Mouse (Mus musculus): Measurements from ENCODE around the gene Arhgdia.
A peak's percentile ranks its signal among the peaks of the same experiment; 100 is the strongest.
"Not testable (repeated sequence)": the region's sequence is repeated elsewhere in the genome, so short reads cannot be mapped to it uniquely, and the experiment has no call there.

Gene Arhgdia

DNA sequence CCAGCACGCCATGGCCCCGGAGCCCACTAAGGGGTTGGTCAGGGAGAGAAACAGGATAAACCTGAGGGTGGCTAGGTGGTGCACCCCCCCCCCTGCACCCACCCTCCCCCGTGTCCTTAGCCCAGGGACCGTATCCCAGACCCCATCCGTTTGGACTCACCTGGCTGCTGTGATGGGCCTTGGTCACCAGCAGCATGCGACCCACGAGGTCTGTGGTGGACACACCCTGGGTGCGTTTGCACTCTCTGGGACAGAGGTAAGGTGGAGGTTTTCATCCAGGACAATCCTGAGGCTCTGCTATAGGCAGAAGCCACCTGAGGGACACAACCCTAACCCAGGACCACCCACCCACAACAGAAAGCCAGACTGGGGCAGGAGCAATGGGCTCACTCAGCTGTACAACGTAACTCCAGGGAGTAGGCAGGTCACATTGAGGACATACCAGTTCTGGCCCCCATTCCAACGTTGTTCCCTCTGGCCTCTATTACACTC lies 32.1 kb upstream of the Arhgdia start:
- DNase-seq, result no peak

DNA sequence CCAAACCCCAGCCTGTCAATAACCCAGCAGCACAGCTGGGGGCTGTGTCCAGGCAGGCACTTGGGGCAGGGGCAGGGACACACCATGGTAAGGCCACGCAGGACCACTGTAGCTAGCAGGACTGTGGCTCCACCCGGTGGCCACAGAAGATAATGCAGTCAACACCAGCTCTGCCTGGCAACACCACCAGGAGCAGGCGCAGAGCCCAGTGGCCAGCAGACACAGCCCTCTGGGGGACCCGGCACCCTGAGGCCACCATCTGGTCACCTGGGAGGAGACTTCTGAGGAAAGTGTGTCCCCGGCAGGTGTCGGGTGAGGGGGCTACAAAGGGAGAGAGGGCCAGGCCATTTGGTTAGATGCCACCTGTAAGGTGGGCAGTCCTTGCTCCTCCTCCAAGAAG lies 31.3 kb upstream of the Arhgdia start:
- no peak for DNase-seq

DNA sequence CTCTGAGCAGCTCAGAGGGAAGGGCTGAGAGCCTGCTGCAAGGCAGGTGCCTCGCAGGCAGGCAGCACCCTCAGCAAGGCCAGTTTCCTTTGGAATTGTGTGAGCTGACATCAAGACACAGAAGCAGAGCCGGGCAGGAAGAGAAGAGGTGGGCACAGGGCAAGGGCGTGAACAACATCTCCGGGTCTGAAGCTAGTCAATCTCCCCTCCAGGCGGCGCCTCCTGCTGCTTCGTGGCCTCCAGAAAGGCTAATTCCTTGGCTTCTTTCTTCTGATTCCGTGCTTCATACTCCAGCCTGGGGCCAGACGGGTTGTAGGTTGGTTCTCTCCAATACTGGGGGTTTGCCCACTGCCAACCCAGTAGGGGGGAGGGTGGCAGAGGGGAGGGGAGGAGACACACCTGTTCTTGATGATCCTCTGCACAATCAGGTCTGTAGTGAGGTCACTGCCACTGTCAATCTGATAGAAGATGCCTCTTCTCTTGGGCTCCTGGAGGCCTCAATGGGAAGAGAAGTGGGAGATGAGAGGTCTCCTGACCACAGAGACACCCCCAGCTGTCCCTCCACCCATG lies 29.1 kb upstream of the Arhgdia start:
- DNase-seq, result no peak

DNA sequence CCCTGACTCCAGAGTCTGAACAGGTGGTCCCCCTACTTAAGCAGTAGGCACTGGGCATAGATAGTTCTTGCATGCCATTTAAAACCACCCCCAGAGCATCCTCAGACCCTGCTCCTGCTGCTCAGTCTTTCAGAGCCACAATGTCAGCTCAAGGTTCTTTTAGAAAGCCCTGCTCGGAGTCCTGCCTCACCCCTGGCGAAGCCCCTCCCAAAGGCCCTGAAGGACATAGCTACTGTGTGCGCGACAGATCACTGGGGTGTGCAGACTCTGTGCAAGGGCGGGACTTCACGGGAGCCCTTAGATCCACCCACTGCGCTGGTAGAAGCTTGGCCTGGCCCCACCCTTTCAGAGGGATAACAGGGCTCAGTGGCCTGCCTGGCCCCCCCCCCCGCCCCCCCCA lies 27.8 kb upstream of the Arhgdia start:
- DNase-seq, result no peak

DNA sequence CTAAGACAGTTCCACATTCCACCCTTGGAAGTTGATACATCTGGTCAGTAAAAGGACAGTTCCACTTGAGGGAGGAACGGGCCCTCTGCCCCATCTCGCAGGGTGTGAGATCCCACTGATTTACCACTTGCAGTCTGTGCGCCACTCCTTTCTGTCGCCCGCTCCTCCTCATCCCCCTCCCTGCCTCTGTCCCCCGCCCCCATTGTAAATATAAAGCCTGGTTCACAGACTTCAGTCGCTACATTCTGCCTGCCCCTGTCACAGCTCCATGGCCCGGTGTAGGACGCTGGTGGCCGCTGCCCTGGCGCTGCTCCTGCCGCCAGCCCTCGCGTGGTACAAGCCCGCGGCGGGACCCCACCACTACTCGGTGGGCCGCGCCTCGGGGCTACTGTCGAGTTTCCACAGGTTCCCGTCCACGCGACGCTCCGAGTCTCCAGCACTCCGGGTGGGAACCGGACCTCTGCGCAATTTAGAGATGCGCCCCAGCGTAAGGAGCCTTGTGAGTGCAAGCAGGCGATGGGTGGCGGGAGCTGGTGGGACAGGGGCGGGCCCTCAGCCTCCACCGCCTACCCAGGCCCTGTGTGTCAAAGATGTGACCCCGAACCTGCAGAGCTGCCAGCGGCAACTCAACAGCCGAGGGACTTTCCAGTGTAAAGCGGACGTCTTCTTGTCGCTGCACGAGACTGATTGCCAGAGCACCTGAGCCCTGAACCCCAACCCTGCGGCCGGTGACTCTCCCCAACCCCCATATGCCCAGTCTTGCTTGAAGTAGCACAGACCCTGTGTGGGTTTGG lies 27.0 kb upstream of the Arhgdia start, which contains the start of gene Npb:
Gene Npb, plus strand, starts transcription at position 237 of the 794 bp plus-strand sequence.
- no peak for DNase-seq

DNA sequence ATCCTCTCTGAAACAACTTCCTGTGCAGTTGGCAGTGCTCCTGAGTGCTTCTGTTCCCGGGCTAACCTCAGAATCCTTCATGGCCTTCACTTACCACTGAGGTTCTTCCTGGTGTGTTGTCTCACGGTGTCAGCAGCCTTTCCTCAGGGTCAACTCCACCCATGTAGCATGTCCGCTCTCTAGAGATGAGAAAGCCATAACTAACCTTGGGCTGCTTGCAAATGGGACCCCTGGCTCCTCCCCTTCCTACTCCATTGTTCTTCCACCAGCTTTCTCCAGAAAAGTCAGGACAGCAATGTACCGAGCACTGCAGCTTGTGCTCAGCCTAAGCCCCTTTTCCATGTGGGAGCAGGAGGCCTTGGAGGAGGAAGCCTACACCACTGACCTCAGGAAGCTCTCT lies 25.3 kb upstream of the Arhgdia start:
- DNase-seq, result no peak

DNA sequence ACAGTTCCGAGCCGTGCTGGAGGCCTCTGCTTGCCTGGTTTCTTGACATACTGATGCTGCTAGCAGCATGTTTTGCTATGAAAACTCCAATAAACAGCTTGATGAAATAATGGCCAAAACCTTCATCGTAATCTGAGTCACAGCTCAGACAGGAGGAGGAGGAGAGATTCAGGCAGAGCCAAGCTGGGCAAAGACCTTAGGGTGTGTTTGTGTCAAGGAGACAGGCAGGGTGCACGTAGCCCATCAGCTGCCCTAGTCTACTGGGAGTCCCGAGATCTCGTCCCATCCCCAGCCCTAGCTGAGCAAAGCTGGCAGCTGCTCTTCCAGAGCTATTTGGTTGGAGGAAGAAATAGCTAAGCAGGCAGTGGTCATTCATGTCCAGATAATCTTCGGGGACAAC lies 24.2 kb upstream of the Arhgdia start:
- no peak for DNase-seq

DNA sequence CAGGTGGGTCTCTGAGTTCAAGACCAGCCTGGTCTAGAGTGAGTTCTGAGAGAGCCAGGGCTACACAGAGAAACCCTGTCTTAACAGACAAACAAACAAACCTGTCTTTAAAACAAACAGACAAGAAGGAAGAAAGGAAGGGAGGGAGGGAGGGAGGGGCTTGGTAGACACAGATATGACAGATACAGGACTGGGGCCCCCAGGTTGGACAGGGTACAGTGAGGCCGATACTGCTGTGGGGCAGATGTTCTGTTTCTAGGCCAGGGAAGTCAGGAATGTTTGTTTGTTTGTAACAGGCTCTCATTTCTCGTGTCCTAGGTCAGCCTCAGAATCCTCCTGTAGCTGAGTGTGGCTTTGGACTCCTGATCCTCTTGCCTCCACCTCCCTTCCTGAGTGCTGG lies 22.1 kb upstream of the Arhgdia start:
- DNase-seq, result no peak

DNA sequence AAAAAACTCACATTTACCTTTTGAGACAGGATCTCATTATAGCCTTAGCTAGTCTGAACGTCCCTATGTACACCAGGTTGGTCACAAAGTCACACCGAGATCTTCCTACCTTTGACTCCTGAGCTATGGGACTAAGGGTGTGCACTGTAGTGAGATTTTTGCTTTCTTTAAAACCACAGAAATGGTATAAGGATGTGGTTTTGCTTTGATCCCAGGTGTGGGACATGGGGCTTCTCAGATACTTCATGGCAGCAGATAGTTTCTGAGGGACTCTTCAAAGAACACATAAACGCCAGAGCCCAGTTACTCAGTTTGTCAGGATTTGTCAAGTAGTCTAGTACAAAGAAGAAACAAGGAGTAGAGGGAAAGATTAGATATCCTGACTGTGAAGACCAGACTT lies 19.3 kb upstream of the Arhgdia start:
- no peak for DNase-seq

DNA sequence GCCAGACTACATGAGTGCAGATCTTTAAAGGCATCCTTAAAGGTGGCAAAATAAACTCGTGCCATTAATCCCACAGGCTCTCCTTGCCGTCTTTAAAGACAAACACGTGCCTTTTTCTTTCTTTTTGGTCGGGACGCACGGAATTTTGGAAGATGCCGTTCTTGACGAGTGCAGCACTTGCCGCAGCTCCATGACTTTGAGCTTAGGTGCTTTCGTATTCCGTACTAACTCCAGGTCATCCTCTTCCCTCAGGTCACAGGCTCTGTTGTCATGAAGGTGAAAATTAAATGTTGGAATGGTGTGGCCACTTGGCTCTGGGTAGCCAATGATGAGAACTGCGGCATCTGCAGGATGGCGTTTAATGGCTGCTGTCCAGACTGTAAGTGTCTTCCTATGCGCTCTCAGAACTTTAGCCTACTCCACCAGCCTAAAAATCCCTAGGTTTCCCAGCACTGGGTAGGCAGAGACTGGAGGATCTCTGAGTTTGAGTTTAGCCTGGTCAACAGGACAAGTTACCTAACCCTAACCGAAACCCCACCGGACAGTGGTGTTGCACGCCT lies 17.6 kb upstream of the Arhgdia start:
- no peak for DNase-seq

DNA sequence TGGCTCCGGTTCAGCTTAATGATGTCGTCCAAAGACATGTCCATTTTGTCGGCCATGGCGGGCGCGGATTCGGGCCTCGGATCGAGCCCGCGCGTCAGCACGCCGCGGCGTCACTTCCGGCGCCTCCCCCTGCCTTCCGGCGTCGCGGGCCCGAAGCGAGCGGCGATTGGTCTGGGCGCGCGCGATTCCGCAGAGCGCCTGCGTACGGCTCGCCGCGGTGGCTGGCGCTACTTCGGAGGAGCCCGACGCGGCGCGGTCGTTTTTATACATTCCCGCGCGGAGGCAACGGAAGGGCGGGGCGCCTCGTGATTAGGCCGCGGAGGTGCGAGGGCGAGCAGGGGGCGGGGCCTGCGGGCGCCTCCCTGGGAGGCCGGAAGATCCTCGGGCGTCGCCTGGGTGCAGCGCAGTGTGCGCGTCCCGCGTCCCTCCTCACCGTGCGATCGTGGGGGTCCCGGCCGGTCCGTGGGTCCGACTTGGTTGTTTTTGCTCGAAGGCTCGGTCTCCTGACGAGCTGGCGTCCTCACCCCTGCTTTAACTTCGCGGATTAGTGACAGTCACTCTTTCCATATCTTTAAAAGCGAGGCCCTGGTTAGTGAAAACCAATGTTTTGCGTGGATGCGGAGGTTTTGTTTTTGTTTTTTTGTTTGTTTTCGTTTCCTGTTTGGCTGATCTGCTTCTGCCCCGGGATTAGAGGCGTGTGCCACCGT lies 17.0 kb upstream of the Arhgdia start, which contains the start of the genes Alyref and Anapc11:
Gene Alyref, minus strand, starts transcription at position 83 of the 707 bp plus-strand sequence.
Gene Anapc11, plus strand, starts transcription at position 139 of the 707 bp plus-strand sequence.
- peak; percentile 96 for DNase-seq

DNA sequence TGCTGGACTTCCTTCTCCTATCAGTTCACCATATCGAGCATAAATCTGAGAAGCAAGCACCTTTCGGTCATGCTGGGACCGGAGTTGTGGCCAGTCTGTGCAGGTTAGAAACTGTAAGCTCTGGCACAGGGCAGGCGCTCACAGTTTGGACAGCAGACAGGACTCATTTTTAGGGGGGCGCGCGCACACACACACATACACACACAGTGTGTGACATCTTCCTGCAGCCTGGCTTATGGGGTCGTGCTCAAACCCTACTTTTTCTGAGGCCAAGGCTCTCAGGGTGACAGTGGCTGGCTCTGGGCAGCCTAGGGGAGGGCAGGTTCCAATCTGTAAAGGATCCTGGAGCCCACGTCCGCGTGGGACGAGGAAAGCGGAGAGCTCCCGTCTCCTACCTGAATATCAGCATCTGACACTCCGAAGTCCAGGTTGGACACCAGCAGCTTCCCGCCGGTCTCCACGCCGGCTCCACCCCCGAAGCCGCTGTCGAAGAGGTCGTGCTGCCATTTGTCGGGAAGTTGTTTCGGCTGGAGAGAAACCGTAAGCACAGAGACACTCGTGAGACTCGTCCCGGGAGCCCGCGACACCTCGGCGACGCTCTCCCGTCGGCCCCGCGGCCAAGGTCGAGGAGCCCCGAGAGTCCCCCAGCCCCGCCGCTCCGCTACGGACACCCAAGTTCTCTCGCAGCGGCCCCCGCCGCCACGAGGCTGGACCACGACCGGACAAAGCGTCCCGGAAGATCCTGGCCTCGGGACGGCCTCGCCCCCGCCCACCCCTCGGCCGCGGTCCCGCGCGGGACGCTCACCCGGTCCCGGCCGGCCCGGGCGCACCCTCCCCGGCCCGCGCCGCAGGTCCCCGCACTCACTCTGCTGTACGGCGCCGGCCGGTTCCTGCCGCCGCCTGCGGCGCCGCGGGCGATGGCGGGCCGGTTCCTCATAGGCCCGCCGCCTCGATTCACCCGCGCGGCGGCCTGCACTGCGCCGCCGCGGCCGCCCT lies 16.1 kb upstream of the Arhgdia start:
- DNase-seq, result no peak

DNA sequence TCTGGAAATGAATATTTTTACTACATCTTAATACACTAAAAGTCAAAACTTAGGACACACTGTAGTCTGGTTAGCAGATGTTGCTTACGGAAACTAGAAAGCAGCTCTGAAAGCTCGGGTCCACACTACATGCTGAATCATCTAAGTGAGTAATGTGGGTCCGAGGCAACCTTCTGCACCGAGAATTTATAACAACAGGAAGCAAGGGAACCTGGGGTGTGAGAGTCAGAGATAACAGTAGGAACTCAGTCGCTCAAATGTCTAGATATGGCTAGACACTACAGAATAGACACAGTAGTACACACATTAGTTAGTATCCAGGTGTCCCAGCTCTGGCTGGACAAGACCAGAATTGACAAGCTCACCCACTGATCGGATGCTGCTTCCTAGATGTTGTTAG lies 7.1 kb upstream of the Arhgdia start:
- no peak for DNase-seq

DNA sequence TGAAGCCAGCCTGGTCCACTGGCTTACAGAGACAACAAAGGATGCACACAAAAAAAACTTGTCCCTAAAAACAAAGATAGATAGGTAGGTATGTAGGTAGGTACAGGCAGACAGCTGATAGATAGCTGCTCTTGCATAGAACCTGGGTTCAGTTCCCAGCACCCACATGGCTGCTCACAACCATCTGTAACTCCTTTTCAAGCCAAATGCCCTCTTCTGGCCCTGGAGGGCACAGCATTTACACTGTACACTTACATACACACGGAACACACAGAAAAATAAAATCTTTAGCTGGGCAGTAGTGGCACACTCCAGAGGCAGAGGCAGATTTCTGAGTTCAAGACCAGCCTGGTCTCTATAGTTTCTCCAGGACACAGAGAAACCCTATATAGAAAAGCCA lies 2.5 kb upstream of the Arhgdia start:
- DNase-seq, result no peak

DNA sequence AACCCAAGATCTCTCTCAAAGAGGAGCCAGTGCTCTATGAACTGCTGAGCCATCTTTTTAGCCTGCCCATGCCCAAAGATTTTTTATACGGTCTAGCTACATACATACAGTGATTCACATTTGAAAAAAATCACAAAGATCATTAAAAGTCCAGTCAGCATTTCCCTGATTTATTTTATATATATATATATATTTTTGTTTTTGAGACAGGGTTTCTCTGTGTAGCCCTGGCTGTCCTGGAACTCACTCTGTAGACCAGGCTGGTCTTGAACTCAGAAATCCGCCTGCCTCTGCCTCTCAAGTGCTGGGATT lies 1.5 kb upstream of the Arhgdia start:
- DNase-seq, result not testable (repeated sequence)

DNA sequence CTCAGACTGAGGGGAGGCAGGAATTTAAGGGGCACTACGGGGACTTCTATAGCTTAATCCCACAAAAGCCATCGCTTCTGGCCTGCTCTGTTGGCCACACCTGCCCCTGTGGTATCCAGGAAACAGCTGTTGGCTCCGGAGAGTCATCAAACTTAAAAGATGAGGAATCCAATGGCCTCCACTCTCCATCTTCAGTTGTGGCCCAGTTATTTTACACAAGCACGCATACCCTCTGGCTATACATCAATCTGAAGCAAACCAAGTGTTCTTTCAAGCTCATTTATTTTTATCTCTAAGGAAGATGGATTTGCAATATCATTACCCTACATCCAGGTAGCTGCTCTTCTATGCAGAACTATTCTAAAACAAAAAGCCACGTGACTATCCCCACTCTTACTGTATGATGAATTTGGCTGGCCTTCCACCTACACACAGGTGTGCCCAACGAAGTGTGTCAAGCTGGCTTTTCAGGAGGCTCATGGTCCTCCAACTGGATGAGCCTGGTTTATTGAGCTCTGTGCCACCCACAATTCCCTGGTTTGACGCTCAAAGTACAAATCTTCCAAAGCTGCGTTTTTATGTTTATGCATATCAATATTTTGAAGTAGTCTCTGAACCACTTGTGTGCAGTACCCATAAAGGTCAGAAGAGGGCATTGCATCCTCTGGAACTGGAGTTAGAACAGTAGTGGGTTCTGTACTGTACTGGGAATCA lies 1.0 kb upstream of the Arhgdia start:
- no peak for DNase-seq

DNA sequence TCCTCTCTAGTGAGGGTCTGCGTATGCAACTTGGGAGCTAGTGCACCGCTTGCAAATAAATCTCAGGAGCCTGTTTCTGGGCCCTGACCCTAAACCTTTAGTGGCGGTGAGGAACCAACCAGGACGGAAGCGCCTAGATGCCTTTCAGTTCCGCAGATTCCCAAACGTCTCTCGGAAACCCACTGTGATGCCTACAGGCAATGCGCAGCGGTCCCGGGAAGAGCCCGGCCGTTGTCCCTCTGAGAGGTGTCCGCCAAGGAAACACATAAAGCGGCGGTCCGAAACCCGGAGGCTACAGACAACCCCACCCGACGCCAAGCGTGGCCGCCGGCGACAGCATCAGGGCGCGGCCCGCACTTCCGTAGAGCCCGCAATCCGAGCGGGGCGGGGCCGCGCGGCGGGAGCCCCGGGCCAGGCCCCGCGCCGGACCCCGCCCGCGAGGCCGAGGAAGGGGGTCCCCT lies 523 bp downstream of the Arhgdia start:
- no peak for DNase-seq

DNA sequence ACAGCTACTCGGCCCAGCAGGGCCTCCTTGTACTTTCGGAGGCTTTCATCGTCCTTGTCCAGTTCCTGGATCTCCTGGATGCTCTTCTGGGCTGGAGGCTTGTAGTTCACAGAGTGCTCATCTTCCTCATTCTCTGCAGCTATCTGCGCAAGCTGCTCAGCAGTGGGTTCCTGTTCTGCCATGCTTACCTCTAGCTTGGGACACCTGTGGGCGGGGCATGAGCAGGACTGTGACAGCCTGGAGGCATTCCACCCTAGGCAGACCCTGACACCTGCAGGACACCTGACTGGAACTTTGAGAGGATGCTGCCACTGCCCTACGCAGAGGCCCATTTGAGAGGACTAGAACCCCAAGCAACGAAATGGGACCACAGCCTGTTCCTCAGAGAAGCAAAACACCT lies 1.2 kb downstream of the Arhgdia start:
- no peak for DNase-seq

DNA sequence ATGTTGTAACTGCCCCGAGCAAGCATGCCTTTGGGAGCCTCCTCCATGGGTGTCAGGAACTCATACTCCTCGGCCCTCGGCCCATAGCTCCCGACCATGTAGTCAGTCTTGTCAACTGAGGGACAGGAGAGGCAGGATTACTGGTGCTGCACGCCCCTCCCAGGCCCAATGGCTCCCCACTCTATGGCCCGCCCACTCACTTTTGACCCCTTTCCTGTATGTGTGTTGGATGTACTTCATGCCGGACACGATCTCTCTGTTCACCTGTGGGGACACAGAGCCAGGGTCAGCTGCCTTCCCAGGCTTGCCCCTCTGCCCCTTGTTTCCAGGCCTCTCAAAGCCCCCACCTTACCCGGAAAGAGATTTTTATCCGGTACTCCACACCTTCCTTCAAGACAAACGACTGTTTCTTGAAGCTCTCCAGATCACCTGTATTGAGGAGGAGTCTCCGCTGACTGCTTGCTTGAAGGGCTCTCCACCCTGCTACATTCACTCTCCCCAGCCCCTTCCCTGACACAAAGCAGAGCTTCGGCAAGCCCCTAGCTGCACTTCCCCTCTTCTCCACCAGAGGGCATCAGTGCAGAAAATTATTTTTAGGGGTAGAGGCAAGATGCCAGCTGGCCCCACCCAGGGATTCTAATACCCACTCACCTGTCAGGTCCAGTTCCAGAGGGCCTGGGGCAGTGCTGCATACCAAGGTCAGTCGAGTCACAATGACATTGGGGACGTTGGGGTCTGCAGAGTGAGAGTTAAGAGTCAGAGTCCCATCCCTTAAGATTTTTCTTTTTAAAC lies 1.9 kb downstream of the Arhgdia start:
- peak; percentile 67 for DNase-seq

DNA sequence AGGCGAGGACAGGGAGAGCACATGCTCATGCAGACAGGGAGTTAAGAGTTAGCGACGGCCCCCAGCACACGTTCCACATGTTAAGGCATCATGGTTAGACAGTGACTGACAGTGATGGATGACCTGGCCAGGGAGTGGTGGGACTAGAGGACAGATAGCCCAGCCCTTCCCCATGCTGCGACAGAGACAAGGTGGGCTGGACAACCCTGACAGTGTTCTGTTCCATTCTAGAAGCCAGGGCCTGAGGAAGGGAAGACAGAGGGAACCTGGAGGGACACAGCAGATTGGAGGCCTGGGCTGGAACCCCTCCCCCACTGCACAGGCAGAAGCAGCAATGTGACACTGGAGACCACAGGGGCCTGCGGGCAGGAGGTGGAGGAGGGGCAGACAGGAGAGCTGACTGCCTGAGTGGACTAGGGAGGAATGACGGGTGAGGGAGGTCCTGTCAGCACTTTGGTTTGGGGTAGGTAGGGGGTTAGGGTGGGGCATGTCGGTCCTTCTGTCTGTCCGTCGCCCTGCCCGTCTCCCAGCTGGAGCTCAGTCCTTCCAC lies 2.7 kb downstream of the Arhgdia start:
- DNase-seq, result no peak

Measured in right cerebral cortex, adult 18-20 months (tissue).